Mouse (Mus musculus) liver, embryonic 15.5 days (tissue): ENCODE measurements around the gene Col4a5. TPM values are rescaled to one million over a fixed set of nuclear protein-coding genes. Genes with fewer than 3 reads are reported as not detected.

Source experiments
- ATAC-seq: fragments of 200-750 bp; cut with Nextera tagmentation; 2 replicates; pipeline ENCODE4 v1.8.0; 2017; ENCODE audit warnings: moderate number of reproducible peaks, mild to moderate bottlenecking, moderate library complexity; ENCODE audit not compliant: insufficient read depth
- H3K27ac ChIP-seq: fragments of 300-500 bp; sonication (generic); replicated peaks from 2 replicates; pipeline ENCODE4 v1.5.1; 2015; ENCODE audit warnings: mild to moderate bottlenecking, inconsistent platforms
- H3K27me3 ChIP-seq: fragments of 300-500 bp; sonication (generic); 2 replicates; pipeline ENCODE4 v1.6.1; 2015; ENCODE audit warnings: mild to moderate bottlenecking, inconsistent platforms
- H3K36me3 ChIP-seq: fragments of 300-500 bp; sonication (generic); replicated peaks from 2 replicates; pipeline ENCODE4 v1.6.1; 2015; ENCODE audit warnings: moderate library complexity, mild to moderate bottlenecking, inconsistent platforms
- H3K4me1 ChIP-seq: fragments of 300-500 bp; sonication (generic); replicated peaks from 2 replicates; pipeline ENCODE4 v1.6.1; 2015; ENCODE audit warnings: inconsistent platforms
- H3K4me2 ChIP-seq: fragments of 300-500 bp; sonication (generic); 2 replicates; pipeline ENCODE4 v1.6.1; 2015; ENCODE audit warnings: moderate library complexity, mild to moderate bottlenecking, inconsistent platforms
- H3K4me3 ChIP-seq: fragments of 300-500 bp; sonication (generic); replicated peaks from 2 replicates; pipeline ENCODE4 v1.5.1; 2015; ENCODE audit warnings: mild to moderate bottlenecking, inconsistent platforms
- H3K9ac ChIP-seq: fragments of 300-500 bp; sonication (generic); 2 replicates; pipeline ENCODE4 v1.6.1; 2015; ENCODE audit warnings: moderate library complexity, mild to moderate bottlenecking, inconsistent platforms
- H3K9me3 ChIP-seq: fragments of 300-500 bp; sonication (generic); replicated peaks from 2 replicates; pipeline ENCODE4 v1.6.1; 2016; ENCODE audit warnings: inconsistent platforms
- WGBS: fragments of 180-500 bp; shearing (Covaris S2); methylation state at CpG from one replicate; pipeline ENCODE4 v1.1.7; 2015; ENCODE audit warnings: mixed read lengths; ENCODE audit not compliant: insufficient replicate concordance; 5-methylcytosine and 5-hydroxymethylcytosine counted together
- polyA plus RNA-seq: library from polyadenylated mRNA; unstranded; fragments of >200 nt; fragmentation: Nextera tagmentation; extraction: Ambion mirVana; gene quantifications from 2 replicates; pipeline ENCODE4 v1.2.1, GENCODE M21; 2015

The Col4a5 gene
- polyA plus RNA-seq: 0.59 and 0.66 TPM in 2 replicates

- no peak; the same call in 1 of the 2 replicates for ATAC-seq
- Histone ChIP-seq H3K9ac (no peak within 1 kb of the TSS), H3K27ac (no peak within 1 kb of the TSS), H3K27me3 (peaks cover 11% of the 10 kb centered on the region; the same call in 1 of the 2 replicates), H3K4me3 (peak within 1 kb of the TSS; percentile 35), H3K9me3 (no peaks in the 10 kb centered on the region), H3K36me3 (no peaks in the 10 kb centered on the region), H3K4me2 (peak within 1 kb of the TSS; percentile 53), H3K4me1 (no peaks in the 10 kb centered on the region)
- 14% methylated on average over 11 of the region's 13 CpGs for WGBS
Observed at GRCm38 (mm10) chrX:141475110-141475509, at the start of gene Col4a5. TSS of gene Col4a5 (plus strand) at chrX:141475385.

- Histone ChIP-seq H3K27ac (no peak overlapping the region), H3K4me3 (no peak overlapping the region), H3K9me3 (no peaks in the 10 kb centered on the region), H3K9ac (no peak overlapping the region), H3K4me1 (no peaks in the 10 kb centered on the region), H3K27me3 (no peaks in the 10 kb centered on the region), H3K4me2 (no peak overlapping the region), H3K36me3 (no peaks in the 10 kb centered on the region)
- 68% methylated on average over 6 of the region's 6 CpGs for WGBS
- no peak for ATAC-seq
Observed at GRCm38 (mm10) chrX:141436780-141437179, 38.4 kb upstream of the Col4a5 start.

GRCm38 (mm10) chrX:141439423-141439822, 35.8 kb upstream of the Col4a5 start:
- Histone ChIP-seq H3K4me1 (no peaks in the 10 kb centered on the region), H3K4me3 (no peak overlapping the region), H3K9me3 (no peaks in the 10 kb centered on the region), H3K4me2 (no peak overlapping the region), H3K36me3 (no peaks in the 10 kb centered on the region), H3K27ac (no peak overlapping the region), H3K9ac (no peak overlapping the region), H3K27me3 (no peaks in the 10 kb centered on the region)
- ATAC-seq: no peak
- WGBS: 41% methylated on average over 2 of the region's 2 CpGs

GRCm38 (mm10) chrX:141447936-141448335, 27.2 kb upstream of the Col4a5 start:
- Histone ChIP-seq H3K27me3 (no peaks in the 10 kb centered on the region), H3K27ac (no peak overlapping the region), H3K4me1 (no peaks in the 10 kb centered on the region), H3K4me2 (no peak overlapping the region), H3K4me3 (no peak overlapping the region), H3K9ac (no peak overlapping the region), H3K36me3 (no peaks in the 10 kb centered on the region), H3K9me3 (no peaks in the 10 kb centered on the region)
- ATAC-seq: no peak
- WGBS: 50% methylated on average over 1 of the region's 1 CpGs

- WGBS: 10% methylated on average over 16 of the region's 16 CpGs
- ATAC-seq: no peak
- Histone ChIP-seq H3K9me3 (no peaks in the 10 kb centered on the region), H3K4me3 (no peak within 1 kb of the TSS), H3K4me2 (peak within 1 kb of the TSS; percentile 53), H3K27ac (no peak within 1 kb of the TSS), H3K27me3 (peaks cover 11% of the 10 kb centered on the region; the same call in 1 of the 2 replicates), H3K9ac (no peak within 1 kb of the TSS), H3K36me3 (no peaks in the 10 kb centered on the region), H3K4me1 (no peaks in the 10 kb centered on the region)
Observed at GRCm38 (mm10) chrX:141473470-141474302, 1.5 kb upstream of the Col4a5 start, which contains the start of gene Col4a6. TSS of gene Col4a6 (minus strand) at chrX:141474076.

GRCm38 (mm10) chrX:141475566-141476327, 562 bp downstream of the Col4a5 start:
- Histone ChIP-seq H3K9me3 (no peaks in the 10 kb centered on the region), H3K4me3 (peak overlapping the region; percentile 35), H3K36me3 (no peaks in the 10 kb centered on the region), H3K9ac (no peak overlapping the region), H3K4me2 (peak overlapping the region; percentile 53), H3K4me1 (no peaks in the 10 kb centered on the region), H3K27ac (no peak overlapping the region), H3K27me3 (peaks cover 11% of the 10 kb centered on the region; the same call in 1 of the 2 replicates)
- no peak for ATAC-seq
- 18% methylated on average over 14 of the region's 14 CpGs for WGBS

GRCm38 (mm10) chrX:141494545-141494944, 19.4 kb downstream of the Col4a5 start:
- no peaks in the 10 kb centered on the region for H3K9me3 ChIP-seq
- H3K9ac ChIP-seq: no peak overlapping the region
- H3K36me3 ChIP-seq: no peaks in the 10 kb centered on the region
- H3K4me3 ChIP-seq: no peak overlapping the region
- WGBS: 54% methylated on average over 4 of the region's 4 CpGs
- H3K27me3 ChIP-seq: no peaks in the 10 kb centered on the region
- no peaks in the 10 kb centered on the region for H3K4me1 ChIP-seq
- H3K4me2 ChIP-seq: no peak overlapping the region
- no peak for ATAC-seq
- no peak overlapping the region for H3K27ac ChIP-seq

- WGBS: 64% methylated on average over 1 of the region's 1 CpGs
- ATAC-seq: no peak
Observed at GRCm38 (mm10) chrX:141503125-141503524, 27.9 kb downstream of the Col4a5 start.

GRCm38 (mm10) chrX:141533447-141533846, 58.3 kb downstream of the Col4a5 start:
- ATAC-seq: no peak
- H3K4me2 ChIP-seq: no peak overlapping the region
- H3K4me1 ChIP-seq: no peaks in the 10 kb centered on the region
- H3K4me3 ChIP-seq: no peak overlapping the region
- no peak overlapping the region for H3K9ac ChIP-seq
- no peaks in the 10 kb centered on the region for H3K27me3 ChIP-seq
- no peaks in the 10 kb centered on the region for H3K36me3 ChIP-seq
- H3K9me3 ChIP-seq: no peaks in the 10 kb centered on the region
- no peak overlapping the region for H3K27ac ChIP-seq

More at GRCm38 (mm10) chrX:141503125-141503524, 27.9 kb downstream of the Col4a5 start:
- H3K27ac ChIP-seq: no peak overlapping the region
- H3K4me2 ChIP-seq: no peak overlapping the region
- H3K4me1 ChIP-seq: no peaks in the 10 kb centered on the region
- H3K9ac ChIP-seq: no peak overlapping the region
- H3K27me3 ChIP-seq: no peaks in the 10 kb centered on the region
- no peaks in the 10 kb centered on the region for H3K36me3 ChIP-seq
- no peak overlapping the region for H3K4me3 ChIP-seq
- H3K9me3 ChIP-seq: no peaks in the 10 kb centered on the region

- H3K36me3 ChIP-seq: no peaks in the 10 kb centered on the region
- H3K9me3 ChIP-seq: no peaks in the 10 kb centered on the region
- H3K9ac ChIP-seq: no peak overlapping the region
- ATAC-seq: no peak
- no peak overlapping the region for H3K4me2 ChIP-seq
- H3K4me3 ChIP-seq: no peak overlapping the region
- WGBS: 59% methylated on average over 2 of the region's 2 CpGs
- H3K27me3 ChIP-seq: no peaks in the 10 kb centered on the region
- no peaks in the 10 kb centered on the region for H3K4me1 ChIP-seq
- no peak overlapping the region for H3K27ac ChIP-seq
Observed at GRCm38 (mm10) chrX:141547471-141547870, 72.3 kb downstream of the Col4a5 start.

GRCm38 (mm10) chrX:141590242-141590641, 115.1 kb downstream of the Col4a5 start:
- Histone ChIP-seq H3K9me3 (no peaks in the 10 kb centered on the region), H3K4me2 (no peak overlapping the region), H3K9ac (no peak overlapping the region), H3K27me3 (no peaks in the 10 kb centered on the region), H3K4me1 (no peaks in the 10 kb centered on the region), H3K27ac (no peak overlapping the region), H3K36me3 (no peaks in the 10 kb centered on the region), H3K4me3 (no peak overlapping the region)
- 16% methylated on average over 3 of the region's 3 CpGs for WGBS
- ATAC-seq: no peak
